Mouse (Mus musculus) forebrain, postnatal 0 days (tissue): ENCODE measurements around the gene Shisa3. TPM values are rescaled to one million over a fixed set of nuclear protein-coding genes. Genes with fewer than 3 reads are reported as not detected.
A peak's percentile ranks its signal among the peaks of the same experiment; 100 is the strongest.

Experiments
- ATAC-seq: fragments of 200-750 bp; cut with Nextera tagmentation; 2 replicates; pipeline ENCODE4 v1.8.0; 2017; ENCODE audit warnings: mild to moderate bottlenecking, moderate library complexity
- DNase-seq: peaks from one replicate; pipeline ENCODE4 v3.0.0-alpha.2; 2015
- H3K27ac ChIP-seq: fragments of 300-500 bp; sonication (generic); 2 replicates; pipeline ENCODE4 v1.5.1; 2014; ENCODE audit warnings: low read depth, mild to moderate bottlenecking, antibody characterized with exemption, low read length, moderate library complexity, mixed read lengths
- H3K27me3 ChIP-seq: fragments of 300-500 bp; sonication (generic); 2 replicates; pipeline ENCODE4 v1.6.1; 2014; ENCODE audit warnings: mild to moderate bottlenecking, low read length, mixed read lengths; ENCODE audit not compliant: insufficient read depth
- H3K36me3 ChIP-seq: fragments of 300-500 bp; sonication (generic); 2 replicates; pipeline ENCODE4 v1.6.1; 2014; ENCODE audit warnings: mild to moderate bottlenecking, moderate library complexity; ENCODE audit not compliant: insufficient read depth
- H3K4me1 ChIP-seq: fragments of 300-500 bp; sonication (generic); 2 replicates; pipeline ENCODE4 v1.6.1; 2014; ENCODE audit warnings: antibody characterized with exemption; ENCODE audit not compliant: insufficient read depth
- H3K4me2 ChIP-seq: fragments of 300-500 bp; sonication (generic); 2 replicates; pipeline ENCODE4 v1.6.1; 2014; ENCODE audit warnings: low read depth, mild to moderate bottlenecking, moderate library complexity
- H3K4me3 ChIP-seq: fragments of 300-500 bp; sonication (generic); 2 replicates; pipeline ENCODE4 v1.5.1; 2014; ENCODE audit warnings: low read depth, low read length, mixed read lengths
- H3K9ac ChIP-seq: fragments of 300-500 bp; sonication (generic); 2 replicates; pipeline ENCODE4 v1.6.1; 2014; ENCODE audit warnings: mild to moderate bottlenecking
- H3K9me3 ChIP-seq: fragments of 300-500 bp; sonication (generic); 2 replicates; pipeline ENCODE4 v1.6.1; 2016; ENCODE audit warnings: low read length
- CTCF ChIP-seq: sonication (generic); IDR thresholded peaks from 2 replicates; pipeline ENCODE4 v1.5.1; 2016; ENCODE audit warnings: antibody characterized with exemption, control low read depth, low read depth
- WGBS: fragments of 180-500 bp; shearing (Covaris S2); extraction: QIAGEN DNeasy Blood & Tissue Kit; methylation state at CpG from one replicate; pipeline ENCODE4 v1.1.7; 2014; 5-methylcytosine and 5-hydroxymethylcytosine counted together
- polyA plus RNA-seq: library from polyadenylated mRNA; unstranded; fragments of >200 nt; fragmentation: Nextera tagmentation; extraction: Ambion mirVana; gene quantifications from 2 replicates; pipeline ENCODE4 v1.2.1, GENCODE M21; 2015
- total RNA-seq: library from RNA; depleted of rRNA; stranded (reverse); fragments of >200 nt; gene quantifications from 2 replicates; pipeline ENCODE4 v1.2.3, GENCODE M21; 2014

Gene Shisa3
- total and polyA plus RNA-seq, 2 experiments from 2014 or later = 0.62 to 1.4 TPM

GRCm38 (mm10) chr5:67633138-67633782 is 25.6 kb downstream of the Shisa3 start:
- 11% methylated on average over 7 of the region's 7 CpGs for WGBS
- TF ChIP-seq CTCF = no peak
- Histone ChIP-seq H3K36me3 (peaks cover 22% of the 10 kb centered on the region), H3K4me3 (no peak overlapping the region), H3K4me1 (no peaks in the 10 kb centered on the region), H3K9me3 (no peaks in the 10 kb centered on the region), H3K27me3 (no peaks in the 10 kb centered on the region), H3K4me2 (0 out of 2 replicates have a peak overlapping the region, but pooled peaks have one; percentile 10), H3K27ac (no peak overlapping the region), H3K9ac (no peak overlapping the region)
- peak; percentile 18; the same call in 1 of the 2 replicates for ATAC-seq
- DNase-seq = no peak

DNA sequence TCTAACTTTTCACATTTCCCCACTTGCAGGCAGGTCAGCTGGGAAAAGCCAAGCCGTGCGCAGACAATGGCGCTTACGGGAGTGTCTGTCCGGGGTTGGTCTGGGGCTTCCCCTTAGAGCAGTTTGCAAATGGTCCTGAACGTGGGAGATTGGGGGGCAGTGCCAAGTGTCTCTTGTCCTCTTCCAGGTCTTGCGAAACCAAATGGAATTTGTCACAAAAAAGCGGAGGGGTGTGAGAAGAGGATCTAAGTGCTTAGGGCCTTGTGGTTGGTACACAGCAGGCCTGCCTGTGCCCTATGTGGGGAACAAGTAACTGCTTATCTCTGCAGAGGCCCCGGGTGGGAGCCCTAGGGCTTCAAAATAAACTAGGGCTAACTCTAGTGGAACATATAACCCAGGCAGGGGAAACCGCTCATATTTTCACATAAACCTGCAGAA is 26.2 kb downstream of the Shisa3 start:
- no peak overlapping the region for H3K9ac ChIP-seq
- no peak overlapping the region for H3K27ac ChIP-seq
- H3K4me2 ChIP-seq = 0 out of 2 replicates have a peak overlapping the region, but pooled peaks have one; percentile 10
- no peaks in the 10 kb centered on the region for H3K9me3 ChIP-seq
- no peaks in the 10 kb centered on the region for H3K27me3 ChIP-seq
- no peaks in the 10 kb centered on the region for H3K4me1 ChIP-seq
- no peak for TF ChIP-seq CTCF
- H3K4me3 ChIP-seq = no peak overlapping the region
- DNase-seq (no peak), ATAC-seq (peak; percentile 25)
- H3K36me3 ChIP-seq = peaks cover 19% of the 10 kb centered on the region
- WGBS = 14% methylated on average over 10 of the region's 10 CpGs

DNA sequence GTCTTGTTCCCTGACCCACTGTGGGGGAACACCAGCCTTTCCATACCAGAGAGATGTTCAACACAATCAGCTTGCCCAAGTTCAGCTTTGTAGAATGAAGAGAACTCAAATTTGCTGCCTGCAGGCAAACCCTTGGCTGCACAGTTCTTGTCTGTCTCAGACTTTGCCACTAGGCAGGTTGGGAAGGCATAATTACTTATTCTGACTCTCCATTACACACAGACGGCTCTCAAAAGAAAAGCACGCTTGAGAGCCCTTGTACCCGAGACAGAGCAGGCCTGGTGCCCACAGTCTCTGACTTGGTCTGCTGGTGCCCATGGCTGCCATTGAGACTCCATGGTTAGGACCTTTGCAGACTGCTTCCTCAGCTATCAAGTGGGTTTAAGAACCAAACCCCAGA is 26.7 kb downstream of the Shisa3 start:
- TF ChIP-seq CTCF = no peak
- Histone ChIP-seq H3K4me1 (no peaks in the 10 kb centered on the region), H3K36me3 (peaks cover 18% of the 10 kb centered on the region; the same call in 1 of the 2 replicates), H3K4me2 (no peak overlapping the region), H3K9me3 (no peaks in the 10 kb centered on the region), H3K27ac (no peak overlapping the region), H3K27me3 (no peaks in the 10 kb centered on the region), H3K4me3 (no peak overlapping the region), H3K9ac (no peak overlapping the region)
- ATAC-seq (peak; percentile 67), DNase-seq (no peak)
- 13% methylated on average over 3 of the region's 3 CpGs for WGBS

- TF ChIP-seq CTCF = no peak
- Histone ChIP-seq H3K36me3 (peaks cover 31% of the 10 kb centered on the region), H3K4me1 (no peaks in the 10 kb centered on the region), H3K4me3 (no peak overlapping the region), H3K27ac (no peak overlapping the region), H3K9ac (no peak overlapping the region), H3K27me3 (no peaks in the 10 kb centered on the region), H3K4me2 (no peak overlapping the region), H3K9me3 (no peaks in the 10 kb centered on the region)
- no peak for DNase-seq
- WGBS = 91% methylated on average over 8 of the region's 8 CpGs
- no peak for ATAC-seq
Measured at GRCm38 (mm10) chr5:67640596-67641312, 33.1 kb downstream of the Shisa3 start.

- Histone ChIP-seq H3K4me2 (no peak overlapping the region), H3K27me3 (no peaks in the 10 kb centered on the region), H3K27ac (no peak overlapping the region), H3K9ac (no peak overlapping the region), H3K4me3 (no peak overlapping the region), H3K36me3 (peaks cover 31% of the 10 kb centered on the region), H3K9me3 (no peaks in the 10 kb centered on the region), H3K4me1 (no peaks in the 10 kb centered on the region)
- no peak for TF ChIP-seq CTCF
- ATAC-seq (no peak), DNase-seq (no peak)
- WGBS = 78% methylated on average over 8 of the region's 8 CpGs
Measured at GRCm38 (mm10) chr5:67641406-67642120, 33.9 kb downstream of the Shisa3 start.

DNA sequence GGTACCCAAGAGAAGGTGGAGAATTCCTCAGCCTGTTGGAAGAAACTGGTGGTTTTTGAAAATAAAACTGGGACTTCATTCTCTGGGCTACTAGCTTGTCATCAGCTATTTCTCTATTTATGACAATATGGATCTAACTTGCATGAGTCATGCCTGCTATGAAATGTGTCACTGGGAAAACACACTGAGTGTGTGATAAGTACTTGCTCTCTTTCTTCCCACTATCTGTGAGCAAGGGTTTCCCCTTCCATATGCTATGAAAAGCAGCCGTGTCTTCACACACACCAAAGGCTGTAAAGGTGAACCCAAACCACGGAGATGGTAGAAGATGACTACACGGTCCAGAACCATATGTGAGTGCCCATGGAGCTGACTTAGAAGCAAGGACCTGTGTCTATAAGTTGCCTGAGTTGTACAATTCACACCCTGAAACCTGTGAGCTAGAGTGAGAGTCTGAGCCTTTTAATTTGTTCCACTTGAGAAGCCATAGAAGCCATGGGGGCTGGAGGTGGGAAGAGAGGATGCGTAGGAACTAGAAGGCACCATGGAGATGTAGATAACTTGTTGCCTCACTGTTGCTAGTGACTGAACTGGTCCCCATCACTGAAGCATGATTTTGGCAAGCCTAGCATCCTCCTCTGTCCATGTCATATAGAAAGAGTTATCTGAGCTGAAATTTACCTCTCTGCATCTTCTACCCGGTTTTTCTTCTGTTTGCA is 36.0 kb downstream of the Shisa3 start:
- no peak overlapping the region for H3K9ac ChIP-seq
- no peak overlapping the region for H3K4me3 ChIP-seq
- ATAC-seq (no peak), DNase-seq (no peak)
- H3K4me1 ChIP-seq = no peaks in the 10 kb centered on the region
- H3K9me3 ChIP-seq = no peaks in the 10 kb centered on the region
- no peak overlapping the region for H3K27ac ChIP-seq
- H3K4me2 ChIP-seq = no peak overlapping the region
- TF ChIP-seq CTCF = no peak
- H3K36me3 ChIP-seq = peaks cover 33% of the 10 kb centered on the region
- 95% methylated on average over 5 of the region's 5 CpGs for WGBS
- no peaks in the 10 kb centered on the region for H3K27me3 ChIP-seq
